Mouse (Mus musculus) right cerebral cortex, postnatal 10 days (tissue): ENCODE data around the gene Lin7a.
"Not testable (repeated sequence)": the region's sequence is repeated elsewhere in the genome, so short reads cannot be mapped to it uniquely, and the experiment has no call there.

Source experiments
- DNase-seq, 2 experiments: peaks; one replicate each; pipeline ENCODE4 v3.0.0; 2021; ENCODE audit warnings: low spot score in 2 of 2

Gene Lin7a

GRCm38 (mm10) chr10:107237076-107237475 is 34.4 kb upstream of the Lin7a start:
- no peak for DNase-seq

GRCm38 (mm10) chr10:107237736-107238135 is 33.8 kb upstream of the Lin7a start:
- DNase-seq = no peak

- no peak for DNase-seq
Observed at GRCm38 (mm10) chr10:107238151-107238860, 33.2 kb upstream of the Lin7a start.

GRCm38 (mm10) chr10:107238861-107239435 is 32.5 kb upstream of the Lin7a start:
- no peak for DNase-seq

- no peak for DNase-seq
Observed at GRCm38 (mm10) chr10:107239651-107240330, 31.7 kb upstream of the Lin7a start.

- DNase-seq = no peak
Observed at GRCm38 (mm10) chr10:107240446-107240845, 31.0 kb upstream of the Lin7a start.

GRCm38 (mm10) chr10:107240986-107241385 is 30.5 kb upstream of the Lin7a start:
- DNase-seq = no peak

- DNase-seq = no peak
Observed at GRCm38 (mm10) chr10:107241406-107241805, 30.1 kb upstream of the Lin7a start.

GRCm38 (mm10) chr10:107241999-107242398 is 29.5 kb upstream of the Lin7a start:
- DNase-seq = not testable (repeated sequence)

GRCm38 (mm10) chr10:107242696-107243400 is 28.6 kb upstream of the Lin7a start:
- no peak for DNase-seq

- DNase-seq = no peak
Observed at GRCm38 (mm10) chr10:107244211-107244610, 27.3 kb upstream of the Lin7a start.

GRCm38 (mm10) chr10:107244691-107245530 is 26.6 kb upstream of the Lin7a start:
- DNase-seq = no peak

GRCm38 (mm10) chr10:107245531-107245840 is 26.0 kb upstream of the Lin7a start:
- DNase-seq = no peak

GRCm38 (mm10) chr10:107245961-107246460 is 25.5 kb upstream of the Lin7a start:
- DNase-seq = no peak

GRCm38 (mm10) chr10:107247001-107247670 is 24.4 kb upstream of the Lin7a start:
- DNase-seq = no peak

GRCm38 (mm10) chr10:107248481-107248880 is 23.0 kb upstream of the Lin7a start:
- DNase-seq = no peak

- DNase-seq = no peak
Observed at GRCm38 (mm10) chr10:107249056-107249455, 22.4 kb upstream of the Lin7a start.

- DNase-seq = no peak
Observed at GRCm38 (mm10) chr10:107249606-107250186, 21.8 kb upstream of the Lin7a start.

- DNase-seq = no peak
Observed at GRCm38 (mm10) chr10:107250346-107251210, 20.9 kb upstream of the Lin7a start.
